Mouse (Mus musculus) erythroblast, embryonic 14.5 days (primary cell): ENCODE data around the gene Akap9.

Source experiments
- GATA1 ChIP-seq: IDR thresholded peaks from 2 replicates; pipeline ENCODE4 v1.6.1; 2012; ENCODE audit warnings: low read length, inconsistent platforms, mixed read lengths
- TAL1 ChIP-seq: IDR thresholded peaks from 3 replicates; pipeline ENCODE4 v1.6.1; 2012; ENCODE audit warnings: low read length, inconsistent platforms, mixed read lengths

GRCm38 (mm10) chr5:3989608-3990007 lies 61.8 kb downstream of the Akap9 start:
- TF ChIP-seq GATA1 = no peak
- no peak for TF ChIP-seq TAL1
